Mouse (Mus musculus) erythroblast, embryonic 14.5 days (primary cell): ENCODE measurements around the gene Gas2. TPM values are rescaled to one million over a fixed set of nuclear protein-coding genes. Genes with fewer than 3 reads are reported as not detected.

Experiments used
- H3K27me3 ChIP-seq: 2 replicates; pipeline ENCODE4 v1.6.1; 2012; ENCODE audit warnings: inconsistent platforms; ENCODE audit not compliant: control insufficient read depth
- H3K36me3 ChIP-seq: 2 replicates; pipeline ENCODE4 v1.6.1; 2012; ENCODE audit warnings: mild to moderate bottlenecking, inconsistent platforms; ENCODE audit not compliant: control insufficient read depth
- H3K4me1 ChIP-seq: 2 replicates; pipeline ENCODE4 v1.6.1; 2012; ENCODE audit warnings: inconsistent platforms; ENCODE audit not compliant: control insufficient read depth
- H3K4me3 ChIP-seq: replicated peaks from 2 replicates; pipeline ENCODE3; 2012; ENCODE audit warnings: moderate library complexity, mild to moderate bottlenecking, inconsistent platforms
- H3K9me3 ChIP-seq: 2 replicates; pipeline ENCODE4 v1.6.1; 2012; ENCODE audit warnings: low read length, inconsistent platforms, mixed read lengths; ENCODE audit not compliant: control insufficient read depth
- GATA1 ChIP-seq: IDR thresholded peaks from 2 replicates; pipeline ENCODE4 v1.6.1; 2012; ENCODE audit warnings: low read length, inconsistent platforms, mixed read lengths
- TAL1 ChIP-seq: IDR thresholded peaks from 3 replicates; pipeline ENCODE4 v1.6.1; 2012; ENCODE audit warnings: low read length, inconsistent platforms, mixed read lengths
- polyA plus RNA-seq: library from polyadenylated mRNA; stranded (reverse); fragments of >175 nt; gene quantifications from 2 replicates; pipeline ENCODE4 v1.2.3, GENCODE M21; 2012

Gas2 gene
- polyA plus RNA-seq, 1 experiment: 0.27 TPM

GRCm38 (mm10) chr7:51973526-51973925 lies 111.7 kb downstream of the Gas2 start:
- no peak for TF ChIP-seq TAL1
- TF ChIP-seq GATA1: no peak
- Histone ChIP-seq H3K4me3 (no peak overlapping the region), H3K4me1 (peaks cover 7% of the 10 kb centered on the region), H3K27me3 (no peaks in the 10 kb centered on the region), H3K9me3 (no peaks in the 10 kb centered on the region), H3K36me3 (no peaks in the 10 kb centered on the region)

DNA sequence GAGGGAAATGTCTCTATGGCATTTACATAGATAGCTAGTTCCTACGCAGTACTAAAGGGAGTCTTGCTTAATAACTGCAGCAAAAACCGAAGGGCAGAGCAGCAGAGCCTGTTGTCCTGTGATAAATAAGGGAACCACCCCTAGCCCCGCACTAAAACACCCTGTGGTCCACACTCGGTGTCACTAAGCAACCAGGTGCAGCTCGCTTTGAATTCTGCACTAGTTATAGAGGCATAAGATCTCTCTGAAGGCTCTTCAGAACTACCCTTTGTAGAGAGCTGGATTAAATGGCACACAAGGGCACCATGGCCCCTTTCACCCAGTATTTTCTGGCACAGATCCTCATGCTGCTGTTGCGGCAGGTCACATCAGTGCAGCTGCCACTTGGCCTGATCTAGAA lies 113.4 kb downstream of the Gas2 start:
- TF ChIP-seq GATA1 (no peak), TAL1 (no peak)
- Histone ChIP-seq H3K27me3 (no peaks in the 10 kb centered on the region), H3K9me3 (no peaks in the 10 kb centered on the region), H3K4me1 (peaks cover 13% of the 10 kb centered on the region), H3K36me3 (no peaks in the 10 kb centered on the region), H3K4me3 (no peak overlapping the region)

- no peaks in the 10 kb centered on the region for H3K9me3 ChIP-seq
- H3K4me1 ChIP-seq: peaks cover 41% of the 10 kb centered on the region
- TF ChIP-seq TAL1 (no peak), GATA1 (no peak)
- no peaks in the 10 kb centered on the region for H3K27me3 ChIP-seq
- H3K4me3 ChIP-seq: no peak overlapping the region
- no peaks in the 10 kb centered on the region for H3K36me3 ChIP-seq
Observed at GRCm38 (mm10) chr7:51979271-51979670, 117.5 kb downstream of the Gas2 start.

DNA sequence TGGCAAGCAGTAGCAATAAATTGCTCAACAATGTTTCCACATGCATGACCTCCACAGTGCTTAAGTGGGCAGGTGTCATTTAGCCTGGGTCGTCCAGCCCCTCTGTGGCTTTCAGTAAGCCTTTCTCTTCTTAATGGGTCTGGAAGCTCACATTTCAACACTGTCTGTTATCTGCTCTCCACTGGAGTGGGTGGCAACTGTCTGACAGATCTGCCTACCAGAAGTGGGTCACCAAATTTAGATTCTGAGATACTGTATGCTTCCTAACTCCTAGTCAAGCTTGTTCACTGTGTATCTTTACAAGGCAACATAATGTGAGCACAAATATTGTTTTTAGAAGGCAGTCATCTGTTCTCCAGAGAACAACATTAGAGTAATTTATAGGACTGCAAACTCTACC lies 120.5 kb downstream of the Gas2 start:
- peak overlapping the region; percentile 8 for H3K4me3 ChIP-seq
- H3K36me3 ChIP-seq: no peaks in the 10 kb centered on the region
- TF ChIP-seq TAL1 (no peak), GATA1 (no peak)
- H3K9me3 ChIP-seq: no peaks in the 10 kb centered on the region
- H3K4me1 ChIP-seq: peaks cover 39% of the 10 kb centered on the region
- no peaks in the 10 kb centered on the region for H3K27me3 ChIP-seq

GRCm38 (mm10) chr7:51985763-51986162 lies 123.9 kb downstream of the Gas2 start:
- no peak overlapping the region for H3K4me3 ChIP-seq
- no peak for TF ChIP-seq GATA1
- TF ChIP-seq TAL1: no peak
- H3K36me3 ChIP-seq: no peaks in the 10 kb centered on the region; the same call in 1 of the 2 replicates
- no peaks in the 10 kb centered on the region for H3K27me3 ChIP-seq
- H3K4me1 ChIP-seq: peaks cover 58% of the 10 kb centered on the region
- H3K9me3 ChIP-seq: no peaks in the 10 kb centered on the region

DNA sequence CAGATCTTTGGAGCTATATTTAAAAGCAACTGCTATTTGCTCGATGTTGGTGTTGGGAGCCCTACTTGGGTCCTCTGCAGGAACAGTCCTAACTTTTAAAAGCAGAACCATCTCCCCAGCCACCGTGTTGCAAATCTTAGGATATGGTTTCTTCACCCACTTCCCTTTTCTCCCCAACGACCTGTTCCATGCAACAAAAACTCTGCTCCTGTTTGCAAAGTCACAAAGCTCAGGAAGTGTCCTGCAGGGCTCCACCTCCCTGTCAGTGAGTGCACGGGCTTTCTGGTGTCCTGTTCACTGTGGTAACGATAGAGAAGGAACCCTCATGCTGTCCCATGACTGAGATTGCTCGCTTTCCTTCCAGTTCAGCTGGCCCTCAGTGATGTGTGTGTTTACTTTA lies 125.1 kb downstream of the Gas2 start:
- H3K36me3 ChIP-seq: no peaks in the 10 kb centered on the region; the same call in 1 of the 2 replicates
- peaks cover 60% of the 10 kb centered on the region for H3K4me1 ChIP-seq
- H3K4me3 ChIP-seq: no peak overlapping the region
- no peaks in the 10 kb centered on the region for H3K9me3 ChIP-seq
- no peaks in the 10 kb centered on the region for H3K27me3 ChIP-seq
- TF ChIP-seq TAL1: no peak
- TF ChIP-seq GATA1: no peak

- peak overlapping the region; percentile 32 for H3K4me3 ChIP-seq
- H3K36me3 ChIP-seq: peaks cover 24% of the 10 kb centered on the region
- no peaks in the 10 kb centered on the region for H3K9me3 ChIP-seq
- H3K27me3 ChIP-seq: no peaks in the 10 kb centered on the region
- TF ChIP-seq GATA1 (peak; percentile 86), TAL1 (peak; percentile 81)
- H3K4me1 ChIP-seq: peaks cover 54% of the 10 kb centered on the region
Observed at GRCm38 (mm10) chr7:51991020-51991419, 129.2 kb downstream of the Gas2 start.

- H3K4me3 ChIP-seq: peak within 1 kb of the TSS; percentile 88
- H3K36me3 ChIP-seq: peaks cover 29% of the 10 kb centered on the region
- H3K4me1 ChIP-seq: peaks cover 51% of the 10 kb centered on the region
- TF ChIP-seq GATA1 (no peak), TAL1 (no peak)
- peaks cover 3% of the 10 kb centered on the region for H3K27me3 ChIP-seq
- no peaks in the 10 kb centered on the region for H3K9me3 ChIP-seq
Observed at GRCm38 (mm10) chr7:52005511-52006295, 143.9 kb downstream of the Gas2 start, which contains the start of gene Svip. Svip (minus strand) TSS chr7:52006018.

DNA sequence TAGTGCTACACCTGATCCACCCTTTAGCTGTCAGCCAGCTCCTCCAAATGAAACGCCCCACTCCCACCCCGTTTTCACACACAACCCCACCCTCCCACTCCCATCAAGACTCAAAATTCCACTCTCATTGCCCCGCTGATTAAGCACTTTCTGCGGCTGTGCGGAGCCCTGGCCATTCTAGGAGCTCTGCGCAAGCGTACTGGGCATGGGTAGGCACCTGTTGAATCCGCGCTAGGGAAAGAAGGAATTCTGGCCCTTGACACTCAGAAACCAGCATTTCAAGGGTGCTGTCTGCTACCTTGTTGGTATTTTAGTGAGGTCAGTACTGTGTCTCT lies 144.4 kb downstream of the Gas2 start:
- no peak for TF ChIP-seq GATA1
- no peak for TF ChIP-seq TAL1
- no peaks in the 10 kb centered on the region for H3K9me3 ChIP-seq
- peaks cover 3% of the 10 kb centered on the region for H3K27me3 ChIP-seq
- H3K4me1 ChIP-seq: peaks cover 47% of the 10 kb centered on the region
- H3K4me3 ChIP-seq: peak overlapping the region; percentile 88
- H3K36me3 ChIP-seq: peaks cover 24% of the 10 kb centered on the region

GRCm38 (mm10) chr7:52007138-52007537 lies 145.3 kb downstream of the Gas2 start:
- no peaks in the 10 kb centered on the region for H3K9me3 ChIP-seq
- no peak for TF ChIP-seq TAL1
- H3K27me3 ChIP-seq: peaks cover 3% of the 10 kb centered on the region
- peak overlapping the region; percentile 88 for H3K4me3 ChIP-seq
- H3K4me1 ChIP-seq: peaks cover 43% of the 10 kb centered on the region
- H3K36me3 ChIP-seq: peaks cover 17% of the 10 kb centered on the region
